Mouse (Mus musculus) heart, postnatal 10 days (tissue): Measurements from ENCODE around the gene Gstp1. TPM values are rescaled to one million over a fixed set of nuclear protein-coding genes. Genes with fewer than 3 reads are reported as not detected.
A peak's percentile ranks its signal among the peaks of the same experiment; 100 is the strongest.
"Not testable (repeated sequence)": the region's sequence is repeated elsewhere in the genome, so short reads cannot be mapped to it uniquely, and the experiment has no call there.

Source experiments
- DNase-seq, 2 experiments: peaks; one replicate each; pipeline ENCODE4 v3.0.0; 2021
- intact Hi-C: fragments of 180-260 bp; cut with DNase I; formaldehyde crosslinking; loops from one replicate; pipeline ENCODE4 v1.15.1; 2025
- total RNA-seq, 2 experiments: library from RNA; stranded (reverse); gene quantifications; 2 replicates each; pipeline ENCODE4 v1.2.3; 2021

Gene Gstp1
- total RNA-seq, 2 experiments from 2014 or later: 270 to 278 TPM

DNA sequence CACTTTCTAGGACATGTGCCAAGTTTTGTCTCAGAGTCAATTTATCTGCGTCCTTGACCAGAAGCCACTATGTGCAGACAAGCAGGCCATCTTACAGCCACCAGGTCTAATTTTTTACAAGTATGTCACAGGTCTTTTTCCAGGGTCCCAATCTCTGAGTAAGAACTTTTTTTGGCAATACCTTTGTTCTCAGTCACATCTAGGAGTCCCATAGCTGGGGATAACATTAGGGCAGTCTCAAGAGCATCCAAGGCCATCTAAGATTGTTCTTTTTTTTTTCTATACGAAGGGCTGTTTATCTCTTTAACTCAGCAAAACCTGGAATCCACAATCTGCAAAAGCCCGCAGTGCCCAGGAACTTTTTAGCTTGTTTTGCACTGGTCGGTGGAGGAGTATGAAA is 25.6 kb upstream of the Gstp1 start:
- intact Hi-C loops, DNase-seq: not testable (repeated sequence)

DNA sequence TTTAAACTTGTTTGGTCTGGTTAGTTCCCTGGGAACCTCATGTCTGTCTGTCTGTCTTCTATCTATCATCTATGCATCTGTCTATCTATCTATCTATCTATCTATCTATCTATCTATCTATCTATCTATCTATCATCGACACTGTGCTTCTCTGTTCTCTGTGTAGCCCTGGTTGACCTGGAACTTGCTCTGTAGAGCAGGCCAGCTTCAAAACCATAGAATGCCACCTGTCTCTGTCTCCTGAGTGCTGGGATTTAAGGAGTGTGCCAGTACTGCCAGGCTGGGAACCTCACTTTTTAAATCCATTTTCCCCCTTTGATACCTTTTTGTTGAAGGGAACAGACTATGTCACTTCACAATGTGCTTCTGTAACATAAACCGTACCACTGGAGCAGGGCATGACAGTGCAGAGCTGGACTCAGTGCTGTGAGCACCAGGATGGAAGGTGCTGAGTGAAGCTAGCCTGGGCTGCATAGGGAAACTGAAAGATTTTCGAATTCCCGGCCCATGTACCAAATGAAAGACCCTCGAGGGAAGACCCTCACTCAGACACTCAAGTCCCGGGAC is 23.2 kb upstream of the Gstp1 start:
- intact Hi-C loops: no loop called here
- DNase-seq: no peak

DNA sequence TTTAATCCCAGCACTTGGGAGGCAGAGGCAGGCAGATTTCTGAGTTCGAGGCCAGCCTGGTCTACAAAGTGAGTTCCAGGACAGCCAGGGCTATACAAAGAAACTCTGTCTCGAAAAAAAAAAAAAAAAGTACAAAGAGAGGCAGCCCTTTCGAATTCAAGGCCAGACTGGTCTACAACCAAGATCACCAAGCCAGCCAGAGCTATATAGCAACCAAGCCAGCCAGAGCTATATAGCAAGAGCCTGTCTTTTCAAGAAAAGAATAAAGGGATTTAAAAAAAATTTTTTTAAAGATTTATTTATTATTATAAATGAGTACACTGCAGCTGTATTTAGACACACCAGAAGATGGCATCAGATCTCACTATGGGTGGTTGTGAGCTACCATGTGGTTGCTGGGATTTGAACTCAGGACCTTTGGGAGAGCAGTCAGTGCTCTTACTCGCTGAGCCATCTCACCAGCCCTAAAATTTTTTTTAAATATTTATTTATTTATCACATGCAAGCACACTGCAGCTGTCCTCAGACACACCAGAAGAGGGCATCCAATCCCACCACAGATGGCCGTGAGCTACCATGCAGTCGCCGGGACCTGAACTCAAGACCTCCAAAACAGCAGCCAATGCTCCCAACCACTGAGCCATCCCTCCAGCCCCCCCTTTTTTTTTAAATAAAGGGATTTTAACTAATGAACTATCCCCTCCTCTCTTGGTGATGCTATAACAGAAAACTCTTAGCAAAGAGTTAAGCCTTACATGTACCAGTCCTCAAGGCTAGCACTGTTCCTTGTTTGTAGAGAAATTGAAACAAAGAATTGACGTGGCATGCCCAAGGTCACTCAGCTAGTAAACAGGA is 22.5 kb upstream of the Gstp1 start:
- intact Hi-C loops: not testable (repeated sequence)

DNA sequence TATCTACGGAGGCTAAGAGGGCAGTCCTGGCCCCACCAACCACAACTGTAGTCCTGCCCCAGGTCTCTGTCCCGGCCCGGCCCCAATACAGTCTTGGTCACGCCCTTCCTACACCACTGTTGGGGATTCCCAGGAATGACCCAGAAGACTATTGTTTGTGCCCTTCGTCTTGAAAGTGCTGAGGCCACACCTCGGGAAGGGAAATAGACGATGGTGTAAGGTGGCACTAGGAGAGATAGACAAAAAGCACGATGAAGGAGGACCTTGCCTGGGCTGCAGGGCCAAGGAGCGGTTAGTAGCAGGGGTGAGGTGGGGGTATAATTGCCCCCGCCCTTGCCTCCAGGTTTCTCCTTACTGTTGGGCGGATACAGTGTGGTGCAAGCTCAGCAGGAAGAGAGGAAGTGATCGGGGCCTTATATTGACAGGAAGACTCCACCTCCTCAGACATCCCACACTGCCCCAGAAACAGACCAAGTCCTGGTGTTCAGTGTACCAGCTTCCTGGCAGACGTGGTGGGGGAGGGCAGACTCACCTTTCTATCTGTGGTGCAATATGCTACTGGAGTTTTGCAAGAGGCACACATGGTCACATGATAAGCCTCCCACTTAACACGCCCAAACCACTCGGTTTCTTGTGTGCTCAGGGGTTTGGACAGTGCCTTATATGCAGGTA is 21.4 kb upstream of the Gstp1 start, which contains the start of gene Gstp3:
Gene Gstp3, minus strand, starts transcription at position 501 of the 672 bp plus-strand sequence.
- intact Hi-C loops: no loop called here
- no peak for DNase-seq

More for the DNA sequence above, 22.5 kb upstream of the Gstp1 start:
- not testable (repeated sequence) for DNase-seq

DNA sequence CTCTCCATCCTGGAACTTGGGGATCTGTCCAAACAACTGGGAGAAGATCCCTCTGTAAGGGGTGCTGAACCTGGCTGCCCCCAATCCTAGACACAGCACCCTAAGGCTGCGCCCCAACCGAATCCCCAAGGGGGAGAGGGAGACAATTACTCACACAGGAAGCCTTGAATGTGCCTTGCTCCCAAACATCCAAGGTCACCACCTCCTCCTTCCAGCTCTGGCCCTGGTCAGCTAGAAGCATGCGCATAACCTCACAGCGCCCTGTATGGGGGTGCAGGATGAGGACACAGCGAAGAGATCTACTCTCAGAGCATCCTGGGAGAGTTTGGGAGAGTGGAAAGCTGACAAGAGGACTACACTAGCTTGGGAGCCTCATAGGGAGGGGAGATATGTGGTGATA is 20.8 kb upstream of the Gstp1 start:
- no peak for DNase-seq

DNA sequence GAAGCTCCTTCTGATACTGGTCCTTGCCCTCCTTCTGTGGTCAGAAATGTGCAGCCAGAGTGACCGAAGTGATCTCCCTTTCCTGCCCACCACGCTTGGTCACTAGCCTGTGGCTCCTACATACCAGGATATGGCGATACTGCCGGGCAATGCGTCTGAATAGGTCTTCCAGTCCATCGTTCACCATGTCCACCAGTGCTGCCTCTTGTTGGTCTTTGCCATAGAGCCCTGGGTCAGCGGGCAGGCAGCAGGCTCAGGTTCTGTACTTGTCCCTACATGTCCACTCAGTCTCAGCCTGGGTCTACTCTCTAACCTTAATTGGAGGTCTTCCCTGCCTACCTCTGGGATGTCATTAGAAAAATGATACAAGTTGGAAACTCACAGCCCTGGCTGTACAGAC is 20.2 kb upstream of the Gstp1 start:
- intact Hi-C loops: no loop called here
- no peak for DNase-seq

More for the DNA sequence above, 20.8 kb upstream of the Gstp1 start:
- intact Hi-C loops: no loop called here

DNA sequence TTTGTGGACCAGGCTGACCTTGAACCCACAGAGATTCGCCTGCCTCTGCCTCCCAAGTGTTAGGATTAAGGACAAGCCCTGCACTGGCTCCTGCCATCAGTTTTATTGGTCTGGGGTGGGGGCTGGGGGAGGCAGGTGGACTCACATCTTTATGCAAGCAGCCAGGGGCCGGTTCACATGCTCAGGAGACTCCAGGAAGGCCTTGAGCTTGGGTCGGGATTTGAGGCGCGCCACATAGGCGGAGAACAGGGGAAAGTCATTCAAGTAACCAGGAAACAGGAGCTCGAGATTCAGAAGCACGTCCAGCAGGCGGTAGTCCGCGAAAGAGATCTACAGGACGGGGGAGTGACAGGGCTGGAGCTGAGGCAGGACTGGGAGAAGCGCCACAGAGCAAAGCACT is 19.6 kb upstream of the Gstp1 start:
- DNase-seq: no peak
- intact Hi-C loops: no loop called here

DNA sequence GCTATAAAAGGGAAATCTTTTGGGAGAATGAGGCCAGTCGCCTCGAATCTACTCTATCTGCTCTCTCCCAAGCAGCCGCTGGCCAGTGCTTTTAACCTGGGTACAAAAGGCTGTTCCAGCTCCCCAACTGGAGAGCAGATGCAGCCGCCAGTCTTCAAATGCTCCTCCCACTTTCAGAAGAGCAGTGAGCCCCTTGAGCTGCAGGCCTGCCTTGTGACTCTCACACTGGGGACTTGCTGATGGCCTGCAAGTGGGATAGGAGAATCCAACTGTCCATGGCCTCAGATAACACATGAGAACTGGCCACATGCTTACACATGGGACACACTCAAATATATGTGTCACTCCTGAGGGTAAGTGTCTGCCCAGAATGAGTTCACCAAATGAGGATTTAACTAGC is 18.9 kb upstream of the Gstp1 start:
- peak; percentile 15 to 32 for DNase-seq
- intact Hi-C loops: no loop called here

DNA sequence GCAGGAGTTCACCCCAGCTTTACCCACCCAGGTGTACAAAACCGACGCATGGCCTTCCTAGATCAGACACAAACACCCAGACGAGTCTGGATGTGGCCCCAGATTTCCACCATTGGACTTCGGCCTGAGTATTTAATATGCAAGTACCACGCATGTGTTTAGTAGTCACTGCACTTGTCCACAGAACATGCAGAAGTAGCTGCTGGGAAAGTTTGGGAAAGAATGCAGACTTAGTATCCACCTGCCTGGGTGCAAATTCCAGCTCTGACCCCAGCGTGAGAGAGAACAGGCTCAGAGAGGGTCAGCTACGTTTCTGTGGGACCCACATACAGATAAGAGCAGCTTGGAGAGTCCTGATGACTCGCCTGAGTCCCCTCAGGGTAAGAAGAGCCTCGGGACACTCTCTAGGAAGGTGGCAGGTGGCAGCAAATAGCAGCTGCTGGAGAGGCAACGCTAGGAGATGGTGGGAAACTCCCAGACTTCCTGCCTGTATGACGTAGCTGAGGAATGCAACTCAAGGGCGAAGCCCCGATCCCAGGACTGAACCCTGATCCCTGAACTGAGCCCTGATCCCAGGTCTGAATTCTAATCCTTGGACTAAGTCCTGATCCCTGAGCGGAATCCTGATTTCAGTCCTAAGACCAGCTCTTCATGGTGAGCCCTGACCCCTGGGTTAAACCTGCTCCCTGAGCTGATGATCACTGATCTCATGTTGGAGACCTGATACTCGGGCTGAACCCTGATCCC is 18.3 kb upstream of the Gstp1 start:
- no peak for DNase-seq
- intact Hi-C loops: no loop called here

DNA sequence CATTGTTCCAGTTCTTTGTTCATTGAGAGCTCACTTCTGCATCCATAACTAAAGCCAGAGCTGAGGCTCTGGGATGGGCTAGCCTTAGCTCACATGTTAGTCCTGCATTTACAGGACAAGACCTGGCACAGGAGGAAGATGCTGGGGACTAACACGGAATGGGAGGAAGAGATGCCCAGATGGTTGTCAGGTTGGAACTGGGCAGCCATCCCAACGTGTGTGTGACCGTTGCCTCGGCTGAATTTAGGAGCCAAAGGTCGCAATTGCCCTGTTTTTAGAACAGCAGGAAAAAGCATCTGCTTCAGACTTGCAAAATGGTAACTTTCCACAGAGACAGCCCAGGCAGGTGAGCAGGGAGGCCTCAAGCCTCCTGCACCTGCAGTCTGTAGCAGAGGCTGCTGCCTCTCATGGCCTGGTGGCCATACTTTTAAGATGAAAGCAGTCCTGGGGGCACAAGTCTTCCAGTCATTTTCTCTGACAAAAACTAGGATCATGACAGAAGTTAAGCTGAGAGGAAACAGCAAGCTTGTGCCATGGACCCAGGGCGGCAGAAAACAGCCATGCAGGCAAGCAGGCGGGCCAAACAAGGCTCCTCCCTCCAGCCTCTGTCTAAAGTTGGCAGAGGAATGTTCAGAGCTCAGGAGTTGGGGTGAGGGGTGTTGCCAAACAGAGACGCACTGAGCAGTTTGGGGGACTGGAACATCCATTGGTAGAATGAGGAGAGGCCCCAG is 17.6 kb upstream of the Gstp1 start:
- intact Hi-C loops: no loop called here
- DNase-seq: no peak

DNA sequence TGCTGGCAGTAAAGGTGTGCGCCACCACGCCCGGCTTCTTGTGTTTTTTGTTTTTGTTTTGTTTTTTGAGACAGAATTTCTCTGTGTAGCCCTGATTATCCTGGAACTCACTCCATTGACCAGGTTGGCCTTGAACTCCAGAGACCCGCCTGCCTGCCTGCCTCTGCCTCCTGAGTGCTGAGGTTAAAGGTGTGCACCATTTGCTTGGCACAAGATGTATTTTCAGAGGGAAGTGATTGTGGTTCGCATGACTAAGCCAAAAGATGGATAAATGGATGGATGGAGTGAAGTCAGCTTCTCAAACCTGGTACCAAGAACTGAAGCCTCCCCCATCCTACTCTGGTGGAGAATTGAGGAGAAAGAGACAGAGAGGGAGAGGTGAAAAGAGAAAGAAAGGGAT is 16.8 kb upstream of the Gstp1 start:
- no peak for DNase-seq
- intact Hi-C loops: no loop called here

DNA sequence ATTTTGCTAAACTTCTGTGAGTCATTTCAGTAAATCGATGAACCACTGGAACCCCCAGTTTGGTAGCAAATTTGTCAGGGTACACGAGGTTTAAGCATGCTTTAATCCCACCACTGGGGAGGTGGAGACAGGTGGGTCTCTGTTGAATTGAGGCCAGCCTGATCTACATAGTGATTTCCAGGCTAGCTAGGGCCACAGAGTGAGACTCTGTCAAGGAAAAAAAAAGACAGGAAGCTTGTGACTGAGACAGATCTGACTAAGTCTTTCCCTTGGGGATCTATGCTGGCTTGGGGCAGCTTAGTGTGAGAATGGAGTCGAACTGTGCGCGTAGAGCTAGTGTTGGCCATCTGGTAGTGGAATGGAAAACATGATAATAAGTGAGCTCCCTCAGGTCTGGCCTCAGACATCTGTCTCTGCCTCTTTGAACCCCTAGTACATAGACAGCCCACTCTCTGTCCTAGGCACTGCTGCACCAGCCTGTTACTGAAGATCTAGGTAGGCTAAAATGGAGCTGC is 14.8 kb upstream of the Gstp1 start:
- intact Hi-C loops: loop anchor here (1.0 to 2.0 kb wide), 2 partner anchors 32 to 176 kb away; no protein-coding TSS in a partner anchor
- no peak for DNase-seq

DNA sequence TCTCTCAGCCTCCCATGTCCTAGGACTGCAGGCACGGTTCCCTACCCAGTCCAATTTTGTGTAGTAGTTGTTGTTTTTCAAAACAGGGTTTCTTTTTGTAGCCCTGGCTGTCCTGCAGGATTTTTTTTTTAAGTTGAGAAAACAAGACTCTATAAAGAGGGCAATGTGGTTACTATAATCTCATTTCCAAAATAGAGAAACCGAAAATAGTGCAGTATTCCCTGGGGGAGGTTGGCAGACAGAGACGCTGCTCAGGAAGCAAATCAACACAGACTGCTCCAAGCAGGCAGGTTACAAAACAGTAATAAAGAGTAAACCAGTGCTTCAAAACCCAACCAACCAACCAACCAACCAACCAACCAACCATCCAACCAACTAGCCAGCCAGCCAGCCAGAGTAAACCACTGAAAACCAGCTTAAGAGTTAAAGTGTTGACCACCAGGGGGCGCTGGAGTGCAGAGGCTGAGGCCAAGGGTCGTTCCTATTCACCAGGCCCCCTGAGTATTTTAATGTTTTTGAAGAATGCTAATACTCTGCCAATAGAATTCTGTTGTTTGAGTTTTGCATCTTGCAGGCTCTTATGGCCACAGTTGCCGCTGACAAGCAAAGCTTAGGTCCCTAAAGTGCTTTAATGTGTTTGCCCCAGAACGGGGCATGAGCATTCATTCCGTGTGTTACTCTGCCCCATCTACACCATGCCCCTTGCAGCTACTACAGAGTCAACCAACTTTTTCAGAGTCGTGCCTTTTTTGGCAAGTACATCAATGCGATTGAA is 14.1 kb upstream of the Gstp1 start:
- intact Hi-C loops: loop anchor here (1.0 to 2.0 kb wide), 2 partner anchors 33 to 176 kb away; no protein-coding TSS in a partner anchor
- peak; percentile 73 to 85 for DNase-seq

DNA sequence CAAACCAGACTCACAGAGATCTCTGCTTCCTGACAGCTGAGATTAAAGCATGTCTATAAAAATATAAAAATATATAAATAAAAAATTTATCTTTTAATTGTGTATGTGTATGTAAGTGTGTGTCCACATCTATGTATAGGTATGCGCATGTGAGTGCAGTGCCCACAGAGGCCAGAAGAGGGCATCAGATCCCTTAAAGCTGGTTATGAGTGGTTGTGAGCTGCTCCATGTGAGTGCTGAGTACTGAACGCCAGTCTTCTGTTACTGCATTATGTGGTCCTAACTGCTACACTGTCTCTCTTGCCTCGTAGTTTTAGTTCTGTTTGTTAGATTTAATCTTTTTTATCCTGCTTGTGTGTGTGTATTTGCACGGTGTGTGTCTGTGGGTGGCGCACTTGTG is 13.2 kb upstream of the Gstp1 start:
- intact Hi-C loops: no loop called here

DNA sequence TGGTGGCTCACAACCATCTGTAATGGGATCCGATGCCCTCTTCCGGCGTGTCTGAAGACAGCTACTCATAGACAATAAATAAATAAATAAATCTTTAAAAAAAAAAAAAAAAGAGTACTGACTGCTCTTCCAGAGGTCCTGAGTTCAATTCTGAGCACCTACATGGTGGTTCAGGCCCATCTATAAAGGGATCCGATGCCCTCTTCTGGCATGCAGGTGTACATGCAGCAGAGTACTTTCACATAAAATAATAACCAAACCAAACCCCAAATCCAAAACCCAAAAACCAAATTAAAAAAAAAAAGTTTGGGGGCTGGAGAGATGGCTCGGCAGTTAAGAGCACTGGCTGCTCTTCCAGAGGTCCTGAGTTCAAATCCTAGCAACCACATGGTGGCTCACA is 11.3 kb upstream of the Gstp1 start:
- intact Hi-C loops, DNase-seq: not testable (repeated sequence)

More for the DNA sequence above, 13.2 kb upstream of the Gstp1 start:
- DNase-seq: no peak

DNA sequence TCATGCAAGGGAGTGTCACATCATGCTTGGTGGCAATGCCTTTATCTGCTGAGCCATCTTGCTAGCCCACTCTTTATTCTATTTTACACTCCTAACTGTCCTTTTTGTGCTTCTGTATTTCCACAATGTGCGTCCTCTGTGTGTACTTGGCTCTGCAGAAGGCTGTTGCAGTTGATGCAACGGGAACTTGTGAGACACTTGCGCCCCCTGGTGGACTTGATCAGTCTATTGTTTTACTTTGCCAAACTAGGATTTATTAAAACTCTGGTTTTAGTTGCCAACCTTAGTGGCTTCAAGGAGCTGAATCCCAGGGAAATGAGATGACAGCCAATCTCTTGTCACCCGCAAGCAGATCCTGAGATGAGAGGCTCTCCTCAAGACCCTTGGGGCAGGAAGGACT is 10.1 kb upstream of the Gstp1 start:
- intact Hi-C loops: loop anchor here (1.0 kb wide), 1 partner anchor 29 kb away; no protein-coding TSS in a partner anchor
- peak; percentile 78 to 90 for DNase-seq

DNA sequence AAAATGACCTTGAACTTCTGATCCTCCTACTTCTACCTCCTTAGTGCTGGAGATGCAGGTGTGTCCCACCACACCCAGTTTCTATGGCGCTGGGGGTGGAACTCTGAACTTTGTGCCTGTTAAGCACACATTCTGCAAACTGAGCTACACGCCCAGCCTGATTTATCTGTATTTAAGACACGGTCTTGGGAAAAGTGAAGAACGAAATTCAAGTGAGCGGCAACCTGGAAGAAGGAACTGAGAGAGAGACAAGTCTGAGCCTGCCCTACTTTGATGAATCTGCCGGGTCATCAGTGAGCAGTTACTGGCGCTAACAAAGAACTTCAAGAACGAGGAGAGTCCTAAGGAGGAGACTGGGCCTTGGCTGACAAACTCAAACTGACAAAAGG is 9.1 kb upstream of the Gstp1 start:
- intact Hi-C loops: loop anchor here (1.0 kb wide), 1 partner anchor 28 kb away; no protein-coding TSS in a partner anchor
- DNase-seq: no peak

DNA sequence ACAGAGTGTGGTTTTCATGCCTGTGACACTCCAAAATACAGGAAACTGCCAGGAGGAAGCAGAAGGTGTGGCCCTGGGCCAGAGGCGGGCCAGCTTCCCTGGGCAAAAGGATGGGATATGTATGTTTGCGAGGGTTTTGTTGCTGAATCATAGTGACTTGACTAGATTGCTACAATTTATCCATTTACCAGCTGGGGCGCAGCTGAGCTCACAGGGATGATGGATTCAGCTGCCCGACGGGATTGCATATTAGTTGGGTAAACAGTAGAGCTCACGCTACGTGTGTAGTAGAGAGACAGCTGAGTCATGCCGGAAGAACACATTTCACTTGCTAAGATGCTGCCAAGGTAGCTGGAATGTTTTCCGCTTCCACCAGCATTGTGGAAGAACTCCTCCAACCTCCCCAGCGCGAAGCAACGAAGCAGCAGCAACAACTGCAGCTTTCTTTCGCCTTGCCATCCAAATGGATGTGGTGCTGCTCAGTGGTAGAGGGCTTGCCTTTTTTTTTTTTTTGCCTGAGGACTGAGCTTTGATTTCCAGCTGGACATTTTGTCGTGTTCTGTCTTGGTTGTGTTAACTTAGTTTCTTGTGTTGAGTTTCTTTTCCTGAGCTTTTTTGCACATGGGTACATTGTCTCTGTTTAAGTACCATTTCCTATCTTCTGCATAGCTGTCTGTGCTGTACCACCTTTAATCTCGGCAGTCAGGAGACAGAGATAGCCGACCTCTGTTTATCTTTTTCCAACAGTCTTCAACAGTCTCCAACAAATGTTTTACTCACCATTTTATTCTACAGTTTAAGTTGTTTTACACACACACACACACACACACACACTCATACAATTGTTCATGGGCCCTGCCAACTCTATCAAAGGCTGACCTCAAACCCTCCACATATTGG is 8.4 kb upstream of the Gstp1 start, which contains the start of gene Gstp2:
Gene Gstp2, minus strand, starts transcription at position 58 of the 900 bp plus-strand sequence.
- intact Hi-C loops: no loop called here

More for the DNA sequence above, 8.4 kb upstream of the Gstp1 start, which contains the start of gene Gstp2:
- DNase-seq: peak; percentile 86 to 88
